Mouse (Mus musculus): ENCODE results near the gene Mlh3.

The Mlh3 gene

GRCm38 (mm10) chr12:85280845-85281651, 10.6 kb upstream of the Mlh3 start:
- DNase-seq (ENCODE audit: low spot score in 2 of 2), result no peak

GRCm38 (mm10) chr12:85280105-85280844, 9.9 kb upstream of the Mlh3 start:
- DNase-seq (ENCODE audit: low spot score in 2 of 2), result peak; percentile 90 to 98

- DNase-seq (ENCODE audit: low spot score in 2 of 2), result peak in 1 of 2 experiments; percentile 24
Measured at GRCm38 (mm10) chr12:85279396-85280080, 9.1 kb upstream of the Mlh3 start.

GRCm38 (mm10) chr12:85278919-85279318, 8.5 kb upstream of the Mlh3 start:
- DNase-seq (ENCODE audit: low spot score in 2 of 2), result no peak

- DNase-seq (ENCODE audit: low spot score in 2 of 2), result no peak
Measured at GRCm38 (mm10) chr12:85276273-85276672, 5.9 kb upstream of the Mlh3 start.

GRCm38 (mm10) chr12:85273508-85273907, 3.1 kb upstream of the Mlh3 start:
- DNase-seq (ENCODE audit: low spot score in 2 of 2), result no peak

GRCm38 (mm10) chr12:85271843-85272206, 1.4 kb upstream of the Mlh3 start:
- no peak for DNase-seq (ENCODE audit: low spot score in 2 of 2)

GRCm38 (mm10) chr12:85271132-85271842, 888 bp upstream of the Mlh3 start:
- DNase-seq (ENCODE audit: low spot score in 2 of 2), result no peak

- DNase-seq (ENCODE audit: low spot score in 2 of 2), result no peak
Measured at GRCm38 (mm10) chr12:85269821-85270220, 578 bp downstream of the Mlh3 start.

- no peak for DNase-seq (ENCODE audit: low spot score in 2 of 2)
Measured at GRCm38 (mm10) chr12:85266248-85266647, 4.2 kb downstream of the Mlh3 start.

GRCm38 (mm10) chr12:85264940-85265339, 5.5 kb downstream of the Mlh3 start:
- no peak for DNase-seq (ENCODE audit: low spot score in 2 of 2)

GRCm38 (mm10) chr12:85264531-85264930, 5.9 kb downstream of the Mlh3 start:
- DNase-seq (ENCODE audit: low spot score in 2 of 2), result no peak

GRCm38 (mm10) chr12:85263190-85263589, 7.2 kb downstream of the Mlh3 start:
- DNase-seq (ENCODE audit: low spot score in 2 of 2), result peak in 1 of 2 experiments; percentile 20

- DNase-seq (ENCODE audit: low spot score in 2 of 2), result no peak
Measured at GRCm38 (mm10) chr12:85262489-85262888, 7.9 kb downstream of the Mlh3 start.

- no peak for DNase-seq (ENCODE audit: low spot score in 2 of 2)
Measured at GRCm38 (mm10) chr12:85257008-85257639, 13.3 kb downstream of the Mlh3 start.

- no peak for DNase-seq (ENCODE audit: low spot score in 2 of 2)
Measured at GRCm38 (mm10) chr12:85256074-85256751, 14.2 kb downstream of the Mlh3 start.

GRCm38 (mm10) chr12:85252083-85252482, 18.3 kb downstream of the Mlh3 start:
- no peak for DNase-seq (ENCODE audit: low spot score in 2 of 2)

- DNase-seq (ENCODE audit: low spot score in 2 of 2), result no peak
Measured at GRCm38 (mm10) chr12:85237553-85237952, 32.8 kb downstream of the Mlh3 start.

- DNase-seq (ENCODE audit: low spot score in 2 of 2), result no peak
Measured at GRCm38 (mm10) chr12:85233376-85234358, 36.7 kb downstream of the Mlh3 start.

All from left cerebral cortex, adult 9 months (tissue).